Mouse (Mus musculus) forebrain, embryonic 16.5 days (tissue): ENCODE results near the gene Fgd6. TPM values are rescaled to one million over a fixed set of nuclear protein-coding genes. Genes with fewer than 3 reads are reported as not detected.

Experiments used
- ATAC-seq: fragments of 200-750 bp; cut with Nextera tagmentation; 2 replicates; pipeline ENCODE4 v1.8.0; 2017; ENCODE audit warnings: mild to moderate bottlenecking, moderate library complexity
- H3K27ac ChIP-seq: fragments of 300-500 bp; sonication (generic); 2 replicates; pipeline ENCODE4 v1.5.1; 2014; ENCODE audit warnings: low read length, control low read depth
- H3K27me3 ChIP-seq: fragments of 300-500 bp; sonication (generic); replicated peaks from 2 replicates; pipeline ENCODE4 v1.6.1; 2014; ENCODE audit warnings: low read length; ENCODE audit not compliant: control insufficient read depth, insufficient read depth
- H3K36me3 ChIP-seq: fragments of 300-500 bp; sonication (generic); 2 replicates; pipeline ENCODE4 v1.6.1; 2014; ENCODE audit not compliant: control insufficient read depth, insufficient read depth
- H3K4me1 ChIP-seq: fragments of 300-500 bp; sonication (generic); replicated peaks from 2 replicates; pipeline ENCODE4 v1.6.1; 2014; ENCODE audit warnings: low read length; ENCODE audit not compliant: control insufficient read depth, insufficient read depth
- H3K4me2 ChIP-seq: fragments of 300-500 bp; sonication (generic); 2 replicates; pipeline ENCODE4 v1.6.1; 2014; ENCODE audit warnings: mild to moderate bottlenecking, low read length, control low read depth
- H3K4me3 ChIP-seq: fragments of 300-500 bp; sonication (generic); replicated peaks from 2 replicates; pipeline ENCODE4 v1.5.1; 2014; ENCODE audit warnings: mild to moderate bottlenecking, low read length, control low read depth
- H3K9ac ChIP-seq: fragments of 300-500 bp; sonication (generic); replicated peaks from 2 replicates; pipeline ENCODE4 v1.6.1; 2014; ENCODE audit warnings: low read depth, low read length, control low read depth
- H3K9me3 ChIP-seq: fragments of 300-500 bp; sonication (generic); 2 replicates; pipeline ENCODE4 v1.6.1; 2016; ENCODE audit warnings: low read length; ENCODE audit not compliant: control insufficient read depth
- WGBS: fragments of 180-500 bp; shearing (Covaris S2); extraction: QIAGEN DNeasy Blood & Tissue Kit; methylation state at CpG from one replicate; pipeline ENCODE4 v1.1.7; 2014; 5-methylcytosine and 5-hydroxymethylcytosine counted together
- polyA plus RNA-seq: library from polyadenylated mRNA; unstranded; fragments of >200 nt; fragmentation: Nextera tagmentation; extraction: Ambion mirVana; gene quantifications from 2 replicates; pipeline ENCODE4 v1.2.1, GENCODE M21; 2015

The Fgd6 gene
- polyA plus RNA-seq, 1 experiment from 2014 or later, result 1.6 TPM

- no peak overlapping the region for H3K27ac ChIP-seq
- no peak overlapping the region for H3K4me3 ChIP-seq
- peaks cover 13% of the 10 kb centered on the region for H3K4me1 ChIP-seq
- H3K27me3 ChIP-seq, result no peaks in the 10 kb centered on the region
- H3K4me2 ChIP-seq, result no peak overlapping the region
- H3K9ac ChIP-seq, result no peak overlapping the region
- H3K9me3 ChIP-seq, result no peaks in the 10 kb centered on the region
- 57% methylated on average over 14 of the region's 14 CpGs for WGBS
- ATAC-seq, result no peak
- no peaks in the 10 kb centered on the region for H3K36me3 ChIP-seq
Observed at GRCm38 (mm10) chr10:94076966-94077825, 41.4 kb downstream of the Fgd6 start.

- WGBS, result 84% methylated on average over 3 of the region's 3 CpGs
- Histone ChIP-seq H3K27ac (no peak overlapping the region), H3K4me1 (peaks cover 5% of the 10 kb centered on the region), H3K9ac (no peak overlapping the region), H3K27me3 (no peaks in the 10 kb centered on the region), H3K9me3 (no peaks in the 10 kb centered on the region), H3K4me2 (no peak overlapping the region), H3K4me3 (no peak overlapping the region), H3K36me3 (no peaks in the 10 kb centered on the region)
- no peak for ATAC-seq
Observed at GRCm38 (mm10) chr10:94080740-94081139, 44.9 kb downstream of the Fgd6 start.

GRCm38 (mm10) chr10:94082040-94082734 is 46.4 kb downstream of the Fgd6 start:
- Histone ChIP-seq H3K9me3 (no peaks in the 10 kb centered on the region), H3K4me3 (no peak overlapping the region), H3K36me3 (no peaks in the 10 kb centered on the region), H3K4me1 (peaks cover 4% of the 10 kb centered on the region), H3K9ac (no peak overlapping the region), H3K27ac (no peak overlapping the region), H3K27me3 (no peaks in the 10 kb centered on the region), H3K4me2 (no peak overlapping the region)
- ATAC-seq, result no peak
- WGBS, result 44% methylated on average over 7 of the region's 7 CpGs

GRCm38 (mm10) chr10:94086315-94086714 is 50.5 kb downstream of the Fgd6 start:
- peak; percentile 55; the same call in 1 of the 2 replicates for ATAC-seq
- no peaks in the 10 kb centered on the region for H3K27me3 ChIP-seq
- WGBS, result 47% methylated on average over 8 of the region's 8 CpGs

GRCm38 (mm10) chr10:94087367-94088077 is 51.7 kb downstream of the Fgd6 start:
- Histone ChIP-seq H3K27ac (0 out of 2 replicates have a peak overlapping the region, but pooled peaks have one; percentile 33), H3K9ac (no peak overlapping the region), H3K4me3 (no peak overlapping the region), H3K4me1 (peaks cover 4% of the 10 kb centered on the region; the same call in 1 of the 2 replicates), H3K36me3 (no peaks in the 10 kb centered on the region), H3K27me3 (no peaks in the 10 kb centered on the region), H3K9me3 (peaks cover 2% of the 10 kb centered on the region; the same call in 1 of the 2 replicates), H3K4me2 (peak overlapping the region; percentile 25; the same call in 1 of the 2 replicates)
- 42% methylated on average over 8 of the region's 11 CpGs for WGBS
- peak; percentile 75 for ATAC-seq

More at GRCm38 (mm10) chr10:94086315-94086714, 50.5 kb downstream of the Fgd6 start:
- Histone ChIP-seq H3K4me3 (no peak overlapping the region), H3K9me3 (no peaks in the 10 kb centered on the region), H3K9ac (no peak overlapping the region), H3K4me1 (peaks cover 4% of the 10 kb centered on the region), H3K36me3 (no peaks in the 10 kb centered on the region), H3K4me2 (no peak overlapping the region), H3K27ac (no peak overlapping the region)

- Histone ChIP-seq H3K36me3 (no peaks in the 10 kb centered on the region), H3K9ac (no peak overlapping the region), H3K27ac (no peak overlapping the region), H3K4me2 (no peak overlapping the region), H3K4me1 (peaks cover 4% of the 10 kb centered on the region; the same call in 1 of the 2 replicates), H3K27me3 (no peaks in the 10 kb centered on the region), H3K9me3 (peaks cover 2% of the 10 kb centered on the region; the same call in 1 of the 2 replicates), H3K4me3 (no peak overlapping the region)
- ATAC-seq, result no peak
- WGBS, result 93% methylated on average over 3 of the region's 3 CpGs
Observed at GRCm38 (mm10) chr10:94090032-94090431, 54.2 kb downstream of the Fgd6 start.

GRCm38 (mm10) chr10:94093534-94093933 is 57.7 kb downstream of the Fgd6 start:
- no peaks in the 10 kb centered on the region for H3K27me3 ChIP-seq
- no peak overlapping the region for H3K27ac ChIP-seq
- H3K4me3 ChIP-seq, result no peak overlapping the region
- H3K4me2 ChIP-seq, result no peak overlapping the region
- H3K4me1 ChIP-seq, result no peaks in the 10 kb centered on the region
- H3K36me3 ChIP-seq, result no peaks in the 10 kb centered on the region
- no peak overlapping the region for H3K9ac ChIP-seq
- peaks cover 2% of the 10 kb centered on the region; the same call in 1 of the 2 replicates for H3K9me3 ChIP-seq
- WGBS, result 68% methylated on average over 5 of the region's 5 CpGs
- ATAC-seq, result no peak

- no peaks in the 10 kb centered on the region for H3K27me3 ChIP-seq
- H3K4me1 ChIP-seq, result no peaks in the 10 kb centered on the region
- ATAC-seq, result no peak
- no peaks in the 10 kb centered on the region for H3K36me3 ChIP-seq
- no peak overlapping the region for H3K9ac ChIP-seq
- H3K9me3 ChIP-seq, result peaks cover 2% of the 10 kb centered on the region; the same call in 1 of the 2 replicates
- H3K27ac ChIP-seq, result no peak overlapping the region
- no peak overlapping the region for H3K4me3 ChIP-seq
- WGBS, result 85% methylated on average over 17 of the region's 17 CpGs
- no peak overlapping the region for H3K4me2 ChIP-seq
Observed at GRCm38 (mm10) chr10:94095743-94096465, 60.1 kb downstream of the Fgd6 start.
